Mouse (Mus musculus): ENCODE results near the gene Cacnb1. TPM values are rescaled to one million over a fixed set of nuclear protein-coding genes. Genes with fewer than 3 reads are reported as not detected.

Cacnb1 gene
- total and polyA plus RNA-seq, 2 experiments from 2014 or later, result 57.2 to 76.4 TPM

- Histone ChIP-seq H3K27me3 (ENCODE audit: insufficient read depth, low read length) (peaks cover 10% of the 10 kb centered on the region), H3K9me3 (ENCODE audit: low read length) (no peaks in the 10 kb centered on the region), H3K9ac (peak overlapping the region; percentile 75), H3K4me2 (ENCODE audit: low read depth) (peak overlapping the region; percentile 61), H3K4me3 (ENCODE audit: low read depth, low read length) (peak overlapping the region; percentile 98), H3K27ac (ENCODE audit: low read depth, low read length) (peak overlapping the region; percentile 85), H3K4me1 (ENCODE audit: insufficient read depth) (peaks cover 9% of the 10 kb centered on the region), H3K36me3 (ENCODE audit: insufficient read depth) (no peaks in the 10 kb centered on the region)
- DNase-seq (peak; percentile 95), ATAC-seq (peak; percentile 83)
- TF ChIP-seq CTCF (IDR thresholded peaks at IDR 0.05; ENCODE audit: low read depth), result no peak
- under 1% methylated on average over 26 of the region's 26 CpGs for WGBS
These were observed 34.2 kb downstream of the Cacnb1 start for GRCm38 (mm10) chr11:97988530-97989096.

GRCm38 (mm10) chr11:97987551-97988526 lies 35.0 kb downstream of the Cacnb1 start:
- H3K27me3 ChIP-seq (ENCODE audit: insufficient read depth, low read length), result peaks cover 10% of the 10 kb centered on the region
- H3K27ac ChIP-seq (ENCODE audit: low read depth, low read length), result peak overlapping the region; percentile 85
- peak overlapping the region; percentile 75 for H3K9ac ChIP-seq
- peak overlapping the region; percentile 98 for H3K4me3 ChIP-seq (ENCODE audit: low read depth, low read length)
- TF ChIP-seq CTCF (IDR thresholded peaks at IDR 0.05; ENCODE audit: low read depth), result peak; percentile 83
- ATAC-seq, result peak; percentile 85
- H3K9me3 ChIP-seq (ENCODE audit: low read length), result no peaks in the 10 kb centered on the region
- no peaks in the 10 kb centered on the region for H3K36me3 ChIP-seq (ENCODE audit: insufficient read depth)
- H3K4me1 ChIP-seq (ENCODE audit: insufficient read depth), result peaks cover 9% of the 10 kb centered on the region
- WGBS, result under 1% methylated on average over 42 of the region's 42 CpGs
- peak; percentile 98 for DNase-seq
- H3K4me2 ChIP-seq (ENCODE audit: low read depth), result peak overlapping the region; percentile 61

GRCm38 (mm10) chr11:97986738-97987465 lies 35.9 kb downstream of the Cacnb1 start:
- ATAC-seq (no peak), DNase-seq (no peak)
- no peak overlapping the region for H3K9ac ChIP-seq
- H3K27me3 ChIP-seq (ENCODE audit: insufficient read depth, low read length), result peaks cover 10% of the 10 kb centered on the region
- H3K9me3 ChIP-seq (ENCODE audit: low read length), result no peaks in the 10 kb centered on the region
- no peak overlapping the region for H3K27ac ChIP-seq (ENCODE audit: low read depth, low read length)
- peak overlapping the region; percentile 61 for H3K4me3 ChIP-seq (ENCODE audit: low read depth, low read length)
- peaks cover 9% of the 10 kb centered on the region for H3K4me1 ChIP-seq (ENCODE audit: insufficient read depth)
- WGBS, result 23% methylated on average over 16 of the region's 17 CpGs
- no peak for TF ChIP-seq CTCF (IDR thresholded peaks at IDR 0.05; ENCODE audit: low read depth)
- no peaks in the 10 kb centered on the region for H3K36me3 ChIP-seq (ENCODE audit: insufficient read depth)
- peak overlapping the region; percentile 77 for H3K4me2 ChIP-seq (ENCODE audit: low read depth)

- no peaks in the 10 kb centered on the region for H3K36me3 ChIP-seq (ENCODE audit: insufficient read depth)
- no peak for DNase-seq
- peaks cover 9% of the 10 kb centered on the region for H3K4me1 ChIP-seq (ENCODE audit: insufficient read depth)
- peaks cover 10% of the 10 kb centered on the region for H3K27me3 ChIP-seq (ENCODE audit: insufficient read depth, low read length)
- H3K4me3 ChIP-seq (ENCODE audit: low read depth, low read length), result peak within 1 kb of the TSS; percentile 61
- 3% methylated on average over 61 of the region's 74 CpGs for WGBS
- peak within 1 kb of the TSS; percentile 77 for H3K4me2 ChIP-seq (ENCODE audit: low read depth)
- H3K9me3 ChIP-seq (ENCODE audit: low read length), result no peaks in the 10 kb centered on the region
- H3K9ac ChIP-seq, result peak within 1 kb of the TSS; percentile 58
- ATAC-seq, result no peak
- H3K27ac ChIP-seq (ENCODE audit: low read depth, low read length), result no peak within 1 kb of the TSS
- no peak for TF ChIP-seq CTCF (IDR thresholded peaks at IDR 0.05; ENCODE audit: low read depth)
These were observed 36.8 kb downstream of the Cacnb1 start, which contains the start of gene Plxdc1 for GRCm38 (mm10) chr11:97985727-97986677. Gene Plxdc1 (minus strand): TSS chr11:97986444.

- DNase-seq (no peak), ATAC-seq (no peak)
- TF ChIP-seq CTCF (IDR thresholded peaks at IDR 0.05; ENCODE audit: low read depth), result no peak
- Histone ChIP-seq H3K4me1 (ENCODE audit: insufficient read depth) (no peaks in the 10 kb centered on the region), H3K4me2 (ENCODE audit: low read depth) (no peak overlapping the region), H3K4me3 (ENCODE audit: low read depth, low read length) (no peak overlapping the region), H3K9me3 (ENCODE audit: low read length) (no peaks in the 10 kb centered on the region), H3K36me3 (ENCODE audit: insufficient read depth) (no peaks in the 10 kb centered on the region), H3K9ac (no peak overlapping the region), H3K27me3 (ENCODE audit: insufficient read depth, low read length) (peaks cover 10% of the 10 kb centered on the region), H3K27ac (ENCODE audit: low read depth, low read length) (no peak overlapping the region)
- WGBS, result 59% methylated on average over 1 of the region's 1 CpGs
These were observed 38.9 kb downstream of the Cacnb1 start for GRCm38 (mm10) chr11:97983983-97984382.

- Histone ChIP-seq H3K9me3 (ENCODE audit: low read length) (no peaks in the 10 kb centered on the region), H3K27ac (ENCODE audit: low read depth, low read length) (no peak overlapping the region), H3K4me1 (ENCODE audit: insufficient read depth) (no peaks in the 10 kb centered on the region), H3K4me2 (ENCODE audit: low read depth) (no peak overlapping the region), H3K9ac (no peak overlapping the region), H3K27me3 (ENCODE audit: insufficient read depth, low read length) (peaks cover 10% of the 10 kb centered on the region), H3K36me3 (ENCODE audit: insufficient read depth) (no peaks in the 10 kb centered on the region), H3K4me3 (ENCODE audit: low read depth, low read length) (no peak overlapping the region)
- 90% methylated on average over 3 of the region's 3 CpGs for WGBS
- TF ChIP-seq CTCF (IDR thresholded peaks at IDR 0.05; ENCODE audit: low read depth), result no peak
- DNase-seq, result no peak
- ATAC-seq, result no peak
These were observed 39.3 kb downstream of the Cacnb1 start for GRCm38 (mm10) chr11:97983506-97983905.
